Mouse (Mus musculus) lung, embryonic 16.5 days (tissue): ENCODE data around the gene Cdr1. TPM values are rescaled to one million over a fixed set of nuclear protein-coding genes. Genes with fewer than 3 reads are reported as not detected.

Experiments
- ATAC-seq: fragments of 200-750 bp; cut with Nextera tagmentation; 2 replicates; pipeline ENCODE4 v1.8.0; 2017; ENCODE audit warnings: low read depth, mild to moderate bottlenecking, moderate library complexity
- H3K27ac ChIP-seq: fragments of 300-500 bp; sonication (generic); 2 replicates; pipeline ENCODE4 v1.5.1; 2014; ENCODE audit warnings: mild to moderate bottlenecking, control low read depth, low read length
- H3K27me3 ChIP-seq: fragments of 300-500 bp; sonication (generic); 2 replicates; pipeline ENCODE4 v1.6.1; 2014; ENCODE audit warnings: low read depth, low read length, mixed read lengths; ENCODE audit not compliant: control insufficient read depth, insufficient read depth
- H3K36me3 ChIP-seq: fragments of 300-500 bp; sonication (generic); 2 replicates; pipeline ENCODE4 v1.6.1; 2014; ENCODE audit warnings: low read length; ENCODE audit not compliant: control insufficient read depth, insufficient read depth
- H3K4me1 ChIP-seq: fragments of 300-500 bp; sonication (generic); replicated peaks from 2 replicates; pipeline ENCODE4 v1.6.1; 2014; ENCODE audit warnings: low read length, mixed read lengths; ENCODE audit not compliant: control insufficient read depth, insufficient read depth
- H3K4me2 ChIP-seq: fragments of 300-500 bp; sonication (generic); 2 replicates; pipeline ENCODE4 v1.6.1; 2014; ENCODE audit warnings: low read depth, low read length, control low read depth
- H3K4me3 ChIP-seq: fragments of 300-500 bp; sonication (generic); 2 replicates; pipeline ENCODE4 v1.5.1; 2014; ENCODE audit warnings: mild to moderate bottlenecking, low read length, control low read depth
- H3K9ac ChIP-seq: fragments of 300-500 bp; sonication (generic); 2 replicates; pipeline ENCODE4 v1.6.1; 2014; ENCODE audit warnings: low read length, control low read depth
- H3K9me3 ChIP-seq: fragments of 300-500 bp; sonication (generic); 2 replicates; pipeline ENCODE4 v1.6.1; 2016; ENCODE audit warnings: low read length; ENCODE audit not compliant: control insufficient read depth
- WGBS: fragments of 180-500 bp; shearing (Covaris S2); extraction: QIAGEN DNeasy Blood & Tissue Kit; methylation state at CpG from one replicate; pipeline ENCODE4 v1.1.7; 2014; 5-methylcytosine and 5-hydroxymethylcytosine counted together
- polyA plus RNA-seq: library from polyadenylated mRNA; unstranded; fragments of >200 nt; fragmentation: Nextera tagmentation; extraction: Ambion mirVana; gene quantifications from 2 replicates; pipeline ENCODE4 v1.2.1, GENCODE M21; 2015

The Cdr1 gene
- polyA plus RNA-seq, result 0.24 TPM in 1 of 2 replicates, not detected in the other

GRCm38 (mm10) chrX:61185458-61185857 is at the start of gene Cdr1:
Gene Cdr1, minus strand, starts transcription at chrX:61185558.
- Histone ChIP-seq H3K4me1 (no peaks in the 10 kb centered on the region), H3K4me3 (no peak within 1 kb of the TSS), H3K36me3 (no peaks in the 10 kb centered on the region), H3K9me3 (peaks cover 5% of the 10 kb centered on the region; the same call in 1 of the 2 replicates), H3K27ac (no peak within 1 kb of the TSS), H3K4me2 (no peak within 1 kb of the TSS), H3K9ac (no peak within 1 kb of the TSS), H3K27me3 (no peaks in the 10 kb centered on the region)
- 93% methylated on average over 6 of the region's 6 CpGs for WGBS
- ATAC-seq, result no peak

GRCm38 (mm10) chrX:61185869-61186268 is 511 bp upstream of the Cdr1 start:
- Histone ChIP-seq H3K27me3 (no peaks in the 10 kb centered on the region), H3K4me3 (no peak overlapping the region), H3K4me1 (no peaks in the 10 kb centered on the region), H3K9me3 (peaks cover 5% of the 10 kb centered on the region; the same call in 1 of the 2 replicates), H3K36me3 (no peaks in the 10 kb centered on the region), H3K4me2 (no peak overlapping the region), H3K27ac (no peak overlapping the region), H3K9ac (no peak overlapping the region)
- 87% methylated on average over 6 of the region's 6 CpGs for whole genome bisulfite sequencing
- no peak for ATAC-seq

GRCm38 (mm10) chrX:61166519-61166918 is 18.8 kb downstream of the Cdr1 start:
- no peak for ATAC-seq
- 35% methylated on average over 2 of the region's 2 CpGs for WGBS
- no peak overlapping the region for H3K4me2 ChIP-seq
- H3K4me3 ChIP-seq, result no peak overlapping the region
- no peaks in the 10 kb centered on the region for H3K36me3 ChIP-seq
- no peak overlapping the region for H3K27ac ChIP-seq
- H3K4me1 ChIP-seq, result no peaks in the 10 kb centered on the region
- H3K9me3 ChIP-seq, result no peaks in the 10 kb centered on the region
- H3K9ac ChIP-seq, result no peak overlapping the region
- H3K27me3 ChIP-seq, result no peaks in the 10 kb centered on the region

GRCm38 (mm10) chrX:61161249-61161648 is 24.1 kb downstream of the Cdr1 start:
- 29% methylated on average over 2 of the region's 2 CpGs for WGBS
- H3K36me3 ChIP-seq, result no peaks in the 10 kb centered on the region
- no peaks in the 10 kb centered on the region for H3K27me3 ChIP-seq
- H3K4me2 ChIP-seq, result no peak overlapping the region
- H3K9ac ChIP-seq, result no peak overlapping the region
- no peaks in the 10 kb centered on the region for H3K4me1 ChIP-seq
- no peak overlapping the region for H3K4me3 ChIP-seq
- H3K9me3 ChIP-seq, result no peaks in the 10 kb centered on the region
- no peak overlapping the region for H3K27ac ChIP-seq
- no peak for ATAC-seq

GRCm38 (mm10) chrX:61154657-61155256 is 30.6 kb downstream of the Cdr1 start:
- H3K4me2 ChIP-seq, result no peak overlapping the region
- no peak overlapping the region for H3K4me3 ChIP-seq
- no peak overlapping the region for H3K27ac ChIP-seq
- WGBS, result 63% methylated on average over 1 of the region's 1 CpGs
- no peaks in the 10 kb centered on the region for H3K9me3 ChIP-seq
- ATAC-seq, result no peak
- H3K27me3 ChIP-seq, result no peaks in the 10 kb centered on the region
- H3K4me1 ChIP-seq, result no peaks in the 10 kb centered on the region
- no peaks in the 10 kb centered on the region for H3K36me3 ChIP-seq
- no peak overlapping the region for H3K9ac ChIP-seq

GRCm38 (mm10) chrX:61154246-61154645 is 31.1 kb downstream of the Cdr1 start:
- no peak for ATAC-seq
- Histone ChIP-seq H3K27me3 (no peaks in the 10 kb centered on the region), H3K9ac (no peak overlapping the region), H3K4me2 (no peak overlapping the region), H3K4me1 (no peaks in the 10 kb centered on the region), H3K9me3 (no peaks in the 10 kb centered on the region), H3K4me3 (no peak overlapping the region), H3K36me3 (no peaks in the 10 kb centered on the region), H3K27ac (no peak overlapping the region)
- 82% methylated on average over 3 of the region's 3 CpGs for WGBS

- H3K9me3 ChIP-seq, result no peaks in the 10 kb centered on the region
- H3K36me3 ChIP-seq, result no peaks in the 10 kb centered on the region
- 34% methylated on average over 2 of the region's 2 CpGs for WGBS
- H3K4me2 ChIP-seq, result no peak overlapping the region
- no peak overlapping the region for H3K4me3 ChIP-seq
- H3K4me1 ChIP-seq, result no peaks in the 10 kb centered on the region
- no peak for ATAC-seq
- H3K27ac ChIP-seq, result no peak overlapping the region
- no peak overlapping the region for H3K9ac ChIP-seq
- H3K27me3 ChIP-seq, result no peaks in the 10 kb centered on the region
Observed at GRCm38 (mm10) chrX:61146569-61146968, 38.8 kb downstream of the Cdr1 start.

- no peak overlapping the region for H3K27ac ChIP-seq
- H3K4me3 ChIP-seq, result no peak overlapping the region
- H3K9ac ChIP-seq, result no peak overlapping the region
- H3K4me2 ChIP-seq, result no peak overlapping the region
- 56% methylated on average over 2 of the region's 2 CpGs for WGBS
- ATAC-seq, result no peak
- no peaks in the 10 kb centered on the region for H3K4me1 ChIP-seq
- H3K27me3 ChIP-seq, result no peaks in the 10 kb centered on the region
- no peaks in the 10 kb centered on the region for H3K36me3 ChIP-seq
- no peaks in the 10 kb centered on the region for H3K9me3 ChIP-seq
Observed at GRCm38 (mm10) chrX:61145416-61145815, 39.9 kb downstream of the Cdr1 start.

- WGBS, result 70% methylated on average over 4 of the region's 4 CpGs
- Histone ChIP-seq H3K27ac (no peak overlapping the region), H3K9me3 (no peaks in the 10 kb centered on the region), H3K4me3 (no peak overlapping the region), H3K4me1 (no peaks in the 10 kb centered on the region), H3K9ac (no peak overlapping the region), H3K36me3 (no peaks in the 10 kb centered on the region), H3K4me2 (no peak overlapping the region), H3K27me3 (no peaks in the 10 kb centered on the region)
- ATAC-seq, result no peak
Observed at GRCm38 (mm10) chrX:61134592-61134991, 50.8 kb downstream of the Cdr1 start.
